Mouse (Mus musculus) liver, postnatal 0 days (tissue): Measurements from ENCODE around the gene Rplp2.

Source experiments
- CTCF ChIP-seq: sonication (generic); IDR thresholded peaks from 2 replicates; pipeline ENCODE4 v1.5.1; 2016; ENCODE audit warnings: antibody characterized with exemption, low read depth
- EP300 ChIP-seq: IDR thresholded peaks from 2 replicates; pipeline ENCODE4 v1.6.1; 2016; ENCODE audit warnings: antibody characterized with exemption, low read depth, mild to moderate bottlenecking

GRCm38 (mm10) chr7:141455610-141456314 is 8.6 kb downstream of the Rplp2 start:
- TF ChIP-seq EP300: peak; percentile 82
- no peak for TF ChIP-seq CTCF
